Mouse (Mus musculus) megakaryocyte-erythroid progenitor cell, adult 5-6 weeks (primary cell): ENCODE measurements around the gene C1qtnf7. TPM values are rescaled to one million over a fixed set of nuclear protein-coding genes. Genes with fewer than 3 reads are reported as not detected.

Experiments used
- ATAC-seq: replicated peaks from 2 replicates; pipeline ENCODE4 v1.8.0; 2016; ENCODE audit warnings: mild to moderate bottlenecking, inconsistent platforms; ENCODE audit not compliant: severe bottlenecking, poor library complexity, low FRiP score, low TSS enrichment
- total RNA-seq, 2 experiments: library from RNA; stranded (forward) in 1 of 2; stranded (reverse) in 1 of 2; fragments of 200-1000, 215-1000 nt in 1 of 2; fragments of >200 nt in 1 of 2; fragmentation: Nextera tagmentation in 1 of 2; gene quantifications; 2 replicates each; pipeline ENCODE4 v1.2.3; 2014 to 2017

C1qtnf7 gene
- total RNA-seq, 2 experiments from 2014 or later, result not detected

GRCm38 (mm10) chr5:43538322-43539167 is 23.2 kb downstream of the C1qtnf7 start:
- ATAC-seq, result no peak

- ATAC-seq, result no peak
Measured at GRCm38 (mm10) chr5:43539168-43539516, 23.8 kb downstream of the C1qtnf7 start.

GRCm38 (mm10) chr5:43539871-43540270 is 24.5 kb downstream of the C1qtnf7 start:
- no peak for ATAC-seq

- ATAC-seq, result no peak
Measured at GRCm38 (mm10) chr5:43541492-43541891, 26.2 kb downstream of the C1qtnf7 start.

GRCm38 (mm10) chr5:43542246-43542845 is 27.0 kb downstream of the C1qtnf7 start:
- no peak for ATAC-seq

- no peak for ATAC-seq
Measured at GRCm38 (mm10) chr5:43549951-43550350, 34.6 kb downstream of the C1qtnf7 start.

GRCm38 (mm10) chr5:43550444-43550843 is 35.1 kb downstream of the C1qtnf7 start:
- ATAC-seq, result no peak

- ATAC-seq, result no peak
Measured at GRCm38 (mm10) chr5:43554871-43555270, 39.5 kb downstream of the C1qtnf7 start.

GRCm38 (mm10) chr5:43555406-43555805 is 40.1 kb downstream of the C1qtnf7 start:
- ATAC-seq, result no peak

- no peak for ATAC-seq
Measured at GRCm38 (mm10) chr5:43557436-43557835, 42.1 kb downstream of the C1qtnf7 start.

GRCm38 (mm10) chr5:43561639-43562252 is 46.4 kb downstream of the C1qtnf7 start:
- no peak for ATAC-seq

GRCm38 (mm10) chr5:43569720-43570359 is 54.5 kb downstream of the C1qtnf7 start:
- no peak for ATAC-seq

- ATAC-seq, result 0 out of 2 replicates have a peak, but pooled peaks have one; percentile 55
Measured at GRCm38 (mm10) chr5:43582876-43583275, 67.5 kb downstream of the C1qtnf7 start.

GRCm38 (mm10) chr5:43583326-43584120 is 68.2 kb downstream of the C1qtnf7 start:
- ATAC-seq, result no peak

- no peak for ATAC-seq
Measured at GRCm38 (mm10) chr5:43584464-43584863, 69.1 kb downstream of the C1qtnf7 start.

- ATAC-seq, result no peak
Measured at GRCm38 (mm10) chr5:43585406-43586245, 70.3 kb downstream of the C1qtnf7 start.

- no peak for ATAC-seq
Measured at GRCm38 (mm10) chr5:43588791-43589439, 73.6 kb downstream of the C1qtnf7 start.

- ATAC-seq, result no peak
Measured at GRCm38 (mm10) chr5:43589440-43589830, 74.1 kb downstream of the C1qtnf7 start.
